Mouse (Mus musculus) cerebellum, adult 2 months (tissue): Measurements from ENCODE around the gene Kcnj8.

Experiments used
- CTCF ChIP-seq: fragments of 200-500 bp; IDR thresholded peaks from 2 replicates; pipeline ENCODE4 v1.5.1; 2011; ENCODE audit warnings: low read depth, mild to moderate bottlenecking, control low read depth, low read length, moderate library complexity, borderline replicate concordance; ENCODE audit not compliant: insufficient read depth
- POLR2A ChIP-seq: fragments of 200-500 bp; IDR thresholded peaks from 2 replicates; pipeline ENCODE4 v1.6.1; 2011; ENCODE audit warnings: low read length, control low read depth, borderline replicate concordance; ENCODE audit not compliant: insufficient read depth

DNA sequence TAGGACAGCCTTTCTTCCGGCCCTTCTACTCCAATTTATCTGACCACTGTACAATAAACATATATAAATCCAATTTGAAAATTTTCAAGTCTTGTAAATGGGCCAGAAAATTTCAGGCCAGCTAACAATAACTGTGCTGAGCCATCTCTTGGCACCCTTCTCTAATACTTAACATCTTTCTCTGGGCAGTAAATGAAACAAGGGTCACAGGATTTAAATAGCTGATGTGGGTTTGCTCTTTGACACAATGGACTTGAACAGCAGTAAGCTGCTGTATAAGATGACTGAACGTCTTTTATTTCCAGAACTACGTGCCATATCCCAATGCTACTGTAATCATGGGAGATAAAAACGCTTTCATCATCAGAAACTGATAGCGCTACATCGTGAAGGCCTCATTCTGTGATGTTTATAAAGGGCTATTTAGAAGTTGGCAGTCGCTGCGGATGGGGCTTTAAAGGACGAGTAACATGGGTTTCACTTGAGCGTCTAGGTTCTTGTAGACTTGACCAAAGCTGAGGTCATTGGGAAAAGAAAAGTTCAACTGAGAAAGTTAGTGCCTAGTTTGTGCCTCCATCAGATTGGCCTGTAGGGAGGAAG lies 30.8 kb downstream of the Kcnj8 start:
- TF ChIP-seq CTCF (no peak), POLR2A (no peak)
